Mouse (Mus musculus): ENCODE results near the gene Bbs2.

Bbs2 gene

GRCm38 (mm10) chr8:94098081-94098974 is at the start of gene Bbs2:
Bbs2 (minus strand) TSS chr8:94098928.
- WGBS = 1% methylated on average over 61 of the region's 61 CpGs

- 21% methylated on average over 5 of the region's 5 CpGs for WGBS
Observed at GRCm38 (mm10) chr8:94148236-94148635, 49.5 kb upstream of the Bbs2 start.

DNA sequence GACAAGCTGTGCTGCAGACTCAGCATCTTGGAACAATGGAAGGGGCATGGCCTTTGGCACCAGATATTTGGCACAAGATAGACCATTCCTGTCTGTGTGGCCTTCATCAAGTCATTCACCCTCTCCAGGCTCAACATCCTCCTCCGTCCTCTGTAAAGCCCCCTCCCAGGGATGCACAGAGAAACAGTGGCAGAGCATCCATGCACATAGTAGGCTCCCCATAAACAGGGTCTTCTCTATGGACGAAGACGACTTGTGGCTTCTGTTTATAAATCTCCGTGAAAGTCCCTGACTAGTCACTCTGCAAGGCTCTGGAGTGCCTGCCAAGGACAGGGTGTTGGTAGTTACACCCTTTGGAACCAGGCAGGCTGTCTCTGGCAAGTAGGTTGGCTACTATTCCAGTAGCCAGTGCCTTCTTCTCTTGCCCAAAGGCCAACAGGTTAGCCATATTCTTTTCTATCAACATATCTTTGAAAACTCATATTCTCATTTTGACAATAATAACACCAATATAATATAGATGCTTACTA is 41.6 kb upstream of the Bbs2 start:
- 75% methylated on average over 4 of the region's 4 CpGs for WGBS

DNA sequence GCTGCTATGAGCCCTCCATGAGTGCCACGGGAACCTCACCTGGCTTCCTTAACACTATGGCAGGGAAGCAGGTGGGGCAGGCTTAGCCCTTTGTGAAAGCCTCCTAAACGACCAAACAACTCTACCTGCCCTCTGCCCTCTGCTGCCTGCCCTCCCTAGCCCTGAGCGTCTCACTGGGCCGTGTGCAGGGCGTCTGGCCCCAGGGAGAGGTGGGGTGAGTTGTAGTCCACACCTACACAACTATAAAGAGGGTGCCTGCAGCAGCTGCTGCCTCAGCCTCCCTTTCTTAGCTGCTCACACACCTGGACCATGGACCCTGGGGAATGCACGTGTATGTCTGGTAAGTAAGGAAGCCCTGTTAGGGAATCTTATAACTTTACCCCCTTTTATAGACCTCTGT is 38.2 kb upstream of the Bbs2 start, which contains the start of gene Mt4:
Gene Mt4, plus strand, starts transcription at position 265 of the 400 bp plus-strand sequence.
- 74% methylated on average over 6 of the region's 6 CpGs for WGBS

DNA sequence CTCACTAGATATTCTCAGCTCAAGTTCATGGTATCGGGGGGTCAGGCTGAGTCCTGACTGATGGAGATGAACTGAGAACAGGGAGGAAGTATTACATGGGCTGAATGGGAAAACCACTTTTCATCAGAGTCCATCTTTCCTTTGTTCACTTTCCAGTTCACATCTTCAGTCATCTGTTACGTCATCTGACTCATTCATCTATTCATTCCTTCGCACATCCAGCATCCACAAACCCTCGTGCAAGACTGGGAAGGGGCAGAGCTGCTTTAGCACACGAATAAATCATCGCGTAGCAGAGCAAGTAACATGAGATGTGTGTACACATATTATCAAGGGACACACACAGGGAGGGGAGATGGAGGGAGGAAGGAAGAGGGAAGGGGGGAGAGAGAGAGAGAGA is 37.5 kb upstream of the Bbs2 start:
- WGBS = 82% methylated on average over 7 of the region's 7 CpGs

DNA sequence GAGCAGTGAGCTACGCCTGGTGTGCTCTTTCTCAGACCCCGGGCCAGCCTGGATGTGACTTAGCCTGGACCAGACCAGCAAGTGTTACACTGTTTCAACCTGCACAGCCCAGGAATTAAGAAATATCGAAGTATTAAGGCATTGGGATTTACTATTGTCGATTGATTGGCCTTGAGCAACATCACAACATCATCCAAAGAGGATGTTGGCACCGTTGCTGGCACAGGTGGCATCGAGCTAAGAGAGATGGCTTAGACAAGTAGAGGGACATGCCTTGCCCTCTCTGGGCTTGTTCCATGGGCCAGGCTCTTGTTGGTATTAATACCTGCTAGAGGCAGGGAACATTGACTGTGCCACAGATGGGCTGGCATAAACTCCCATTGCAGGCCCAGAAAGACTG is 36.8 kb upstream of the Bbs2 start:
- 92% methylated on average over 6 of the region's 6 CpGs for WGBS

DNA sequence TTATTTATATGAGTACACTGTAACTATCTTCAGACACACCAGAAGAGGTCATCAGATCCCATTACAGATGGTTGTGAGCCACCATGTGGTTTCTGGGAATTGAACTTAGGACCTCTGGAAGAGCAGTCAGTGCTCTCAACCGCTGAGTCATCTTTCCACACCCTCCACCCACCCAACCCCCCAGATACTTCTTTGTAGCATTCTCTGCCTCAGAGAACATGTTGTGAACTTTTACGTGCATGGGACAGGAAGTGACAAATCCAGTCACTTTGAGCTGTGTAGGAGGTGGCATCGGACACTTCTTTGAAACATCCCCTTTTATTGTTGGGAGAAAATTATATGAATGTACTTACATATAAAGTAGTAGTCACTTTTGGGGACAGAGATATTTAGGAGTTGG is 35.9 kb upstream of the Bbs2 start:
- 47% methylated on average over 3 of the region's 3 CpGs for WGBS

DNA sequence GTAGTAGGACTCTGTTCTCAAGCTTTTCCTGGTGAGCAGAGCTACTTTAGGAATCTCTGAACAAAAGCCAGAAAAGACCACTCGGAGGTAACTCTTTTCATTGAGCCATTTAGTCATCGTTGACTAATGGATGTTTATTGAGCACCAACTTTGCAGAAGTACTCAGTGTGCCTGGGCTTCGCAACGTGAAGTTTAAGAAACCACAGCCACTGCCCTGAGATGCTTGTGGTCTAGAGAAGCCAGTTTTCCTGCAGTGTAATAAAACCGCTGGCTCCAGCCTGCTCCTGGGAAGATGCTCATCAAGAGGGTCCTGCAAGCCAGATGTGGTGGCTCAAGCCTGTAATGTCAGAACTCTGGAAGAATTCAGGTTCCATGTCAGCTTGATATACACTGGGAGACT is 33.4 kb upstream of the Bbs2 start:
- 86% methylated on average over 5 of the region's 5 CpGs for WGBS

DNA sequence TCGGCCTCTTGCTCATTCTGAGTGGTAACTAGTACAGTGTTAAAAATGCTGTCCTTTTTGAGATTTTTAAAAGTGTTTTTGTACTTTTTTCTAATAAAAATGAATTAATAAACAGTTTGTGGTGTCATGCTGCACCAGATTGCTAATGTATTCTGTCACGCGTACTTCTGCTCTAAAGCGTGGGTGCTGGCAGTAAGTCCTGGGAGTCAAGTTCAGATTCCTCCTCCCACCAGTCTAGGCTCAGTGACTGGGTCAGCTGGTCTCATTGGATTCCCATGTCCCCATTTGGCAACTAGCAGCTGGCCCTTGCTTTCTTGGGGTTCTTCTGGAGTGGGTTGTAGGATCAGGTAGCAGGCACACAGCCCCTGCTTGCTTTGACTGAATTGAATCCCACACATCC is 31.4 kb upstream of the Bbs2 start:
- WGBS = 75% methylated on average over 4 of the region's 4 CpGs

DNA sequence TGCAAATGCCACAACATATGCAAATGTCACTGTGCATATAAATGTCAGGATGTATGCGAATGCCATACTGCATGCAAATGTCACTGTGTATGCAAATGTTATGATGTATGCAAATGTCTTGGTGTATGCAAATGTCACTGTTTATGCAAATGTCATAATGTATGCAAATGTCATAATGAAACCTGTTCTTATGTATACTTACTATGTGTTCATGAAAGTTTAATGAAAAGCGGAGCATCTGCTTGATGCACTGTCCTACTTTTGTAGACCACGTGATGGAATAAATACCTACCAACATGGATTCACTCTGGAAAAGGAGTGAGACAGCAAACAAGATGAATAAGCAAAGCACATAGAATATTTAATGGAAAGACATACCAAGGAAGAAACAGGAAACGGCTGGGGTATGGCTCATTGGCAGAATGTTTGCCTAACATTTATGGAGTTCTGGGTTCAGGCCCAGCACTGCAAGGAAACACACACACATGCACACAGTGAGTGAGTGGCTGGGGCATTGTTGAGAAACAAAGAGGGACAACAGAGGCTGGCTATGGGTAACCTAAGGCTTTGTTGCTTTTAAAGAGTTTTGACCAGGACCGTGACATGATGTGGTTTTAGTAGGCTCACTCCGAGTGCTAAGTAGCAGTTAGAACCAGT is 30.5 kb upstream of the Bbs2 start:
- WGBS = 71% methylated on average over 6 of the region's 6 CpGs

GRCm38 (mm10) chr8:94127711-94128110 is 29.0 kb upstream of the Bbs2 start:
- 48% methylated on average over 6 of the region's 6 CpGs for WGBS

DNA sequence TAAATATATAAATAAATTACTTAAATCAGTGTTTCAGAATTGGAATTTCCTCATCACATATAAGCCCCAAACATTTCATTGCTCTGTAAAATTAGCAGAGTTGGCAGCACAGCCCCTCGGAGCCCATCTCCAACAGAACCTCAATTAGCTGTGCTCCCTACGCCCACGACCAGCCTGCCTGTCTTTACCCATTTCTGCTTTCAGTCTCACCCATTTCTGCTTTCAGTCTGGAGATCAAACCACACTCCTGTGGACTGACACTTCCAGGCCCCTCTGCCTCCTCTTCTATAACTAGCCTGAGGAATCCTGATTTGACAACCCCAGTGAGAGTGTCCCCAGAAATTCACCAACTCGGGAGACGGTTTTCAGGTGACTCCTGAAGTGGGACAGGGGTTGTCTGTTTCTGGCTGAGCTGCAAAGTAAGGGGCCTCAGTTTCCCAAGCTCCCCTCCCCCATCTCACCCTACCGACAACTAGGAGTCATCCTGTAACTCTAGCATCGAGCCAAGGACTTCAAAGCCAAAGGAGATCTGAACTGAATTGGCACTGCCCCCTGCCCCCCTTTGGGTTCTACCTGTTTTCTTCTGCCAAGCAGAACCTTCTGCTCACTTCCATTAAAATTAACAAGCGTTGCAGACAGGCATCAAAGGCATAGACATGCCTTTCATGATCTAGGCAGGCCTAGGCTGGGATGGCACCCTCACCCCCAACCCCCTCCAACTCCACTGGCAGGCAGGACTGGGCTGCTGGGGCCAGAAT is 24.2 kb upstream of the Bbs2 start:
- 40% methylated on average over 8 of the region's 8 CpGs for WGBS

GRCm38 (mm10) chr8:94121625-94122024 is 22.9 kb upstream of the Bbs2 start:
- WGBS = 82% methylated on average over 9 of the region's 9 CpGs

- WGBS = 24% methylated on average over 6 of the region's 6 CpGs
Observed at GRCm38 (mm10) chr8:94118776-94119430, 20.2 kb upstream of the Bbs2 start.

- WGBS = 96% methylated on average over 2 of the region's 2 CpGs
Observed at GRCm38 (mm10) chr8:94113972-94114371, 15.2 kb upstream of the Bbs2 start.

GRCm38 (mm10) chr8:94113435-94113834 is 14.7 kb upstream of the Bbs2 start:
- WGBS = 79% methylated on average over 1 of the region's 1 CpGs

- WGBS = 56% methylated on average over 6 of the region's 6 CpGs
Observed at GRCm38 (mm10) chr8:94110526-94111177, 11.9 kb upstream of the Bbs2 start.

DNA sequence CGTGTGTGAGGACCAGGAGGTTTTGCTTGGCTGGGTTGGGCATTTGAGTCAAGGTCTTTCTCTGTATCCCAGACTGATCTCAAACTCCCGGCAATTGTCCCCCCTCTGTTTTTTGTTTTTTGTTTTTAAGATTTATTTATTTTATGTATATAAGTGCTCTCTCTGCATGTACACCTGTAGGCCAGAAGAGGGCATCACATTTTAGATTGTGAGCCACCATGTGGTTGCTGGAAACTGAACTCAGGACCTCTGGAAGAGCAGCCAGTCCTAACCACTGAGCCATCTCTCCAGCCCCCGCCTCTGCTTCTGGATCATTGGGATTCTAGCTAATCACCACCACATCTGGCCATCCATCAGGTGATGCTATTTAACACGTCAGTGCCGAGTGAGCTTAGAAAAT is 11.1 kb upstream of the Bbs2 start:
- WGBS = 84% methylated on average over 5 of the region's 5 CpGs

DNA sequence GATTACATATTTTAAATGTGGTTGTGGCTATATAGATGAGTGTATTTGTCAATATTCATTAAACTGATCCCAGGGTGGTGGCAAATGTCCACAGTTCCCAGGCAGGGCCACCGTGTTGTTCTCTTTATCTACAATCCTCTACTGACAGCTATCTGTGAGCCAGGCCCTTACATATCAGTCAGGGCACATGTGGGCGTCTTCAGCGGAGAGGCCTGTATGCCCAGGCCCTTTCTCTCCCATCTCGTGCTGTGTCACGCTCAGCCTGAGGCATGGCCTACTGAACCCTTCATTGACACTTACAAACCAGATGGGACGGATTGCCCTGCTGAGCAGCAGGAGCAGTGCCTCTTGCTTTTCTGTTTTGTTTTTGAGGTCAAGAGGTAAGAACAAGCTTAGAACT is 10.7 kb upstream of the Bbs2 start:
- WGBS = 87% methylated on average over 6 of the region's 6 CpGs

- WGBS = 77% methylated on average over 3 of the region's 3 CpGs
Observed at GRCm38 (mm10) chr8:94107871-94108270, 9.1 kb upstream of the Bbs2 start.

DNA sequence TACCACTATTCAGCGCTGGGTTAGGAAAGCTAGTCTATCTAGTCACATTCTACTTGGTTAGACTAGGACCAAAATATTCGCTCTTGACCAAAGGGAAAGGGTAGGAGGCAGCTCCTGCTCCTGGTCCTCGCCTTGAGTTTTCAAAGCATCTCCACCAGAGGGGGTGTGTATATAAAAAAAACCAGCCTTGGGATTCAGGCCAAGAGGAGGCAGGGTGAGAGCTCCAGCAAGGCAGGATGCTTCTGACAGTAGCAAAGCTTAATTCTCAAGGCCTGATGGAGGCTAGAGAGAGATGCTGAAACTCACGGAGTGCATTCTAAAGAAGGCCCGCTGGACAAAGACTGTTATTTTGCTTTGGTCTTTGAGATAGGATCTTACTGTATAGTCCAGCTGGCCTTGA is 5.4 kb upstream of the Bbs2 start:
- WGBS = 39% methylated on average over 5 of the region's 5 CpGs
